Mouse (Mus musculus): ENCODE results near the gene Rictor.

- no peak for TF ChIP-seq GATA1 (IDR thresholded peaks at IDR 0.05; ENCODE audit: low read depth, low read length)
- no peak for TF ChIP-seq POLR2A (IDR thresholded peaks at IDR 0.05; ENCODE audit: control insufficient read depth in 1 of 2, insufficient read depth in 1 of 2, low read depth in 1 of 2, low read length in 2 of 2, poor library complexity in 1 of 2)
- no peak for TF ChIP-seq CTCF (IDR thresholded peaks at IDR 0.05 in 2 of 3, conservative IDR thresholded peaks at IDR 0.05 in 1 of 3; ENCODE audit: control insufficient read depth in 1 of 3, insufficient read depth in 1 of 3, low read depth in 2 of 3, low read length in 3 of 3, poor library complexity in 1 of 3, severe bottlenecking in 1 of 3)
- TF ChIP-seq MAFK (IDR thresholded peaks at IDR 0.05; ENCODE audit: borderline replicate concordance, low read depth, low read length): no peak
- TF ChIP-seq SIN3A (IDR thresholded peaks at IDR 0.05; ENCODE audit: low read length): no peak; the same call in 1 of the 2 replicates
- TF ChIP-seq USF2 (IDR thresholded peaks at IDR 0.05; ENCODE audit: borderline replicate concordance in 1 of 2, insufficient read depth in 1 of 2, low read depth in 1 of 2, low read length in 2 of 2): no peak
- TF ChIP-seq ETS1 (IDR thresholded peaks at IDR 0.05; ENCODE audit: low read depth, low read length): no peak
- no peak for TF ChIP-seq POLR2AphosphoS5 (IDR thresholded peaks at IDR 0.05; ENCODE audit: borderline replicate concordance, low read depth, low read length)
- no peak for TF ChIP-seq MAX (IDR thresholded peaks at IDR 0.05; ENCODE audit: low read length)
- no peak for TF ChIP-seq UBTF (IDR thresholded peaks at IDR 0.05; ENCODE audit: borderline replicate concordance, insufficient read depth, low read depth, low read length)
- no peak for TF ChIP-seq GABPA (IDR thresholded peaks at IDR 0.05; ENCODE audit: low read depth, low read length)
- TF ChIP-seq ZC3H11A (IDR thresholded peaks at IDR 0.05; ENCODE audit: low read depth, low read length): no peak
- no peak for TF ChIP-seq CHD2 (IDR thresholded peaks at IDR 0.05; ENCODE audit: low read length)
Measured at GRCm38 (mm10) chr15:6726130-6726808, 18.1 kb downstream of the Rictor start.
